ENCODE assay signal across 8 mouse cellular contexts in genomic region chr8:48553791-48554288, GRCm38 (mm10).
DNase-seq lines count a peak whose midpoint lies in the region; ATAC-seq and TF ChIP-seq lines count a peak whose summit lies in the region.

No protein-coding gene starts in this region.

- no peak overlapping the region for H3K27ac ChIP-seq in lung, embryonic 14.5 days (ENCODE audit: low read depth)
- peak overlapping the region; percentile 89 for H3K27ac ChIP-seq in forebrain, embryonic 15.5 days (replicated peaks)
- peak overlapping the region; percentile 97 for H3K27ac ChIP-seq in limb, embryonic 15.5 days
- no peak overlapping the region for H3K27ac ChIP-seq in stomach, embryonic 16.5 days (ENCODE audit: low read length)

- H3K9ac ChIP-seq in lung, embryonic 14.5 days, result peak overlapping the region; percentile 64
- H3K9ac ChIP-seq in forebrain, embryonic 15.5 days (replicated peaks), result peak overlapping the region; percentile 61
- peak overlapping the region; percentile 72; the same call in 1 of the 2 replicates for H3K9ac ChIP-seq in limb, embryonic 15.5 days
- peak overlapping the region; percentile 57 for H3K9ac ChIP-seq in stomach, embryonic 16.5 days (ENCODE audit: low read length)

- no peaks in the 10 kb centered on the region; the same call in 1 of the 2 replicates for H3K27me3 ChIP-seq in lung, embryonic 14.5 days (ENCODE audit: insufficient read depth, low read length)
- no peaks in the 10 kb centered on the region for H3K27me3 ChIP-seq in forebrain, embryonic 15.5 days
- no peaks in the 10 kb centered on the region for H3K27me3 ChIP-seq in limb, embryonic 15.5 days
- H3K27me3 ChIP-seq in stomach, embryonic 16.5 days (ENCODE audit: control insufficient read depth, insufficient read depth, low read length), result no peaks in the 10 kb centered on the region

- peak; percentile 50 for DNase-seq in lung, embryonic 14.5 days
- no peak for DNase-seq in lung, postnatal 25 days (ENCODE audit: low spot score)
- no peak for DNase-seq in layer of hippocampus, postnatal 36 days
- no peak for DNase-seq in cerebellum, postnatal 4 days (ENCODE audit: low spot score in 2 of 2)
- DNase-seq in layer of hippocampus, postnatal 14 days (ENCODE audit: low spot score in 2 of 2), result no peak

- TF ChIP-seq CTCF in lung, embryonic 14.5 days (IDR thresholded peaks at IDR 0.05; ENCODE audit: low read depth), result no peak

- H3K4me1 ChIP-seq in lung, embryonic 14.5 days (ENCODE audit: insufficient read depth), result no peaks in the 10 kb centered on the region
- H3K4me1 ChIP-seq in forebrain, embryonic 15.5 days, result peaks cover 33% of the 10 kb centered on the region
- H3K4me1 ChIP-seq in limb, embryonic 15.5 days, result peaks cover 11% of the 10 kb centered on the region; the same call in 1 of the 2 replicates
- no peaks in the 10 kb centered on the region for H3K4me1 ChIP-seq in stomach, embryonic 16.5 days (ENCODE audit: control insufficient read depth, insufficient read depth, low read length)

- 3% methylated on average over 9 of the region's 9 CpGs for WGBS in lung, embryonic 14.5 days
- WGBS in forebrain, embryonic 15.5 days, result under 1% methylated on average over 9 of the region's 9 CpGs
- WGBS in limb, embryonic 15.5 days, result under 1% methylated on average over 9 of the region's 9 CpGs
- WGBS in stomach, embryonic 16.5 days, result 7% methylated on average over 9 of the region's 9 CpGs

- no peak for ATAC-seq in lung, embryonic 14.5 days (ENCODE audit: insufficient read depth)
- no peak for ATAC-seq in forebrain, embryonic 15.5 days (replicated peaks)
- ATAC-seq in limb, embryonic 15.5 days (ENCODE audit: insufficient number of reproducible peaks, low FRiP score, low TSS enrichment, low read depth), result no peak
- no peak for ATAC-seq in stomach, embryonic 16.5 days (ENCODE audit: insufficient read depth, low FRiP score)

- H3K4me2 ChIP-seq in lung, embryonic 14.5 days, result peak overlapping the region; percentile 95
- H3K4me2 ChIP-seq in forebrain, embryonic 15.5 days (replicated peaks), result peak overlapping the region; percentile 90
- H3K4me2 ChIP-seq in limb, embryonic 15.5 days, result peak overlapping the region; percentile 91
- peak overlapping the region; percentile 85 for H3K4me2 ChIP-seq in stomach, embryonic 16.5 days (ENCODE audit: low read depth, low read length)

- no peaks in the 10 kb centered on the region for H3K36me3 ChIP-seq in lung, embryonic 14.5 days (ENCODE audit: insufficient read depth)
- no peaks in the 10 kb centered on the region for H3K36me3 ChIP-seq in forebrain, embryonic 15.5 days
- H3K36me3 ChIP-seq in limb, embryonic 15.5 days, result no peaks in the 10 kb centered on the region
- no peaks in the 10 kb centered on the region for H3K36me3 ChIP-seq in stomach, embryonic 16.5 days (ENCODE audit: control insufficient read depth, insufficient read depth, low read length)

- H3K4me3 ChIP-seq in lung, embryonic 14.5 days (ENCODE audit: low read depth, low read length), result peak overlapping the region; percentile 72
- peak overlapping the region; percentile 64 for H3K4me3 ChIP-seq in forebrain, embryonic 15.5 days
- peak overlapping the region; percentile 80 for H3K4me3 ChIP-seq in limb, embryonic 15.5 days
- peak overlapping the region; percentile 79 for H3K4me3 ChIP-seq in stomach, embryonic 16.5 days (replicated peaks; ENCODE audit: low read length)

- H3K9me3 ChIP-seq in lung, embryonic 14.5 days (ENCODE audit: low read depth, low read length), result no peaks in the 10 kb centered on the region
- no peaks in the 10 kb centered on the region for H3K9me3 ChIP-seq in forebrain, embryonic 15.5 days
- H3K9me3 ChIP-seq in limb, embryonic 15.5 days, result no peaks in the 10 kb centered on the region
- H3K9me3 ChIP-seq in stomach, embryonic 16.5 days (replicated peaks; ENCODE audit: control insufficient read depth, low read length), result no peaks in the 10 kb centered on the region

Comparison
In these comparisons a context has a peak if more than half of its experiments do, and no peak if none do; other contexts are left out.
1. H3K27ac ChIP-seq: peak in forebrain, embryonic 15.5 days (single experiment) and limb, embryonic 15.5 days (single experiment); none in lung, embryonic 14.5 days (single experiment) and stomach, embryonic 16.5 days (single experiment).
2. Peak in every context shown above with its lines, with median percentiles within 50 percentile points of each other: H3K4me2 ChIP-seq, H3K4me3 ChIP-seq and H3K9ac ChIP-seq.